Mouse (Mus musculus) G1E (cell line): ENCODE results near the gene Rcan1. TPM values are rescaled to one million over a fixed set of nuclear protein-coding genes. Genes with fewer than 3 reads are reported as not detected.

Source experiments
- ATAC-seq: 2 replicates; pipeline ENCODE4 v1.8.0; 2016; ENCODE audit warnings: mild to moderate bottlenecking; ENCODE audit not compliant: insufficient number of reproducible peaks, poor library complexity, low FRiP score, severe bottlenecking; ENCODE audit errors: extremely low read depth
- DNase-seq: peaks from one replicate; pipeline ENCODE4 v3.0.0; 2012; ENCODE audit warnings: low spot score
- H3K27me3 ChIP-seq: 2 replicates; pipeline ENCODE4 v1.6.1; 2012; ENCODE audit warnings: mild to moderate bottlenecking, low read length, inconsistent platforms; ENCODE audit not compliant: insufficient read depth
- H3K36me3 ChIP-seq: replicated peaks from 2 replicates; pipeline ENCODE3; 2012; ENCODE audit warnings: mild to moderate bottlenecking, inconsistent platforms
- H3K4me1 ChIP-seq: 2 replicates; pipeline ENCODE4 v1.6.1; 2012; ENCODE audit warnings: low read depth, low read length, inconsistent platforms, mixed read lengths; ENCODE audit not compliant: insufficient read depth
- H3K4me3 ChIP-seq: 2 replicates; pipeline ENCODE4 v1.5.1; 2012; ENCODE audit warnings: low read depth, mild to moderate bottlenecking, inconsistent platforms, low read length, moderate library complexity, mixed read lengths
- H3K9me3 ChIP-seq: replicated peaks from 2 replicates; pipeline ENCODE4 v1.6.1; 2012; ENCODE audit warnings: inconsistent platforms
- CTCF ChIP-seq: IDR thresholded peaks from 2 replicates; pipeline ENCODE4 v1.5.1; 2012; ENCODE audit warnings: low read depth, low read length, inconsistent platforms, mixed read lengths
- GATA1 ChIP-seq: IDR thresholded peaks from 2 replicates; pipeline ENCODE4 v1.6.1; 2012; ENCODE audit warnings: borderline replicate concordance, low read length, inconsistent platforms, mixed read lengths
- GATA2 ChIP-seq: IDR thresholded peaks from 2 replicates; pipeline ENCODE4 v1.6.1; 2012; ENCODE audit warnings: low read depth, low read length, inconsistent platforms, borderline replicate concordance
- POLR2AphosphoS5 ChIP-seq: IDR thresholded peaks from 2 replicates; pipeline ENCODE4 v1.6.1; 2012; ENCODE audit warnings: low read depth, low read length, inconsistent platforms; ENCODE audit not compliant: insufficient replicate concordance
- TAL1 ChIP-seq: conservative IDR thresholded peaks from 2 replicates; pipeline ENCODE4 v1.6.1; 2012; ENCODE audit warnings: low read depth, low read length, inconsistent platforms, mixed read lengths
- polyA plus RNA-seq: library from polyadenylated mRNA; stranded (reverse); fragments of >175 nt; gene quantifications from 2 replicates; pipeline ENCODE4 v1.2.3, GENCODE M21; 2012
- total RNA-seq, 2 experiments: library from RNA; stranded (forward) in 1 of 2; stranded (reverse) in 1 of 2; fragments of 200-1000 nt in 1 of 2; fragments of >200 nt in 1 of 2; fragmentation: Nextera tagmentation in 1 of 2; gene quantifications; 2 replicates each; pipeline ENCODE4 v1.2.3; 2014 to 2017

Gene Rcan1
- total and polyA plus RNA-seq, 3 experiments: 12.3 to 16.1 (median 14.2) TPM

DNA sequence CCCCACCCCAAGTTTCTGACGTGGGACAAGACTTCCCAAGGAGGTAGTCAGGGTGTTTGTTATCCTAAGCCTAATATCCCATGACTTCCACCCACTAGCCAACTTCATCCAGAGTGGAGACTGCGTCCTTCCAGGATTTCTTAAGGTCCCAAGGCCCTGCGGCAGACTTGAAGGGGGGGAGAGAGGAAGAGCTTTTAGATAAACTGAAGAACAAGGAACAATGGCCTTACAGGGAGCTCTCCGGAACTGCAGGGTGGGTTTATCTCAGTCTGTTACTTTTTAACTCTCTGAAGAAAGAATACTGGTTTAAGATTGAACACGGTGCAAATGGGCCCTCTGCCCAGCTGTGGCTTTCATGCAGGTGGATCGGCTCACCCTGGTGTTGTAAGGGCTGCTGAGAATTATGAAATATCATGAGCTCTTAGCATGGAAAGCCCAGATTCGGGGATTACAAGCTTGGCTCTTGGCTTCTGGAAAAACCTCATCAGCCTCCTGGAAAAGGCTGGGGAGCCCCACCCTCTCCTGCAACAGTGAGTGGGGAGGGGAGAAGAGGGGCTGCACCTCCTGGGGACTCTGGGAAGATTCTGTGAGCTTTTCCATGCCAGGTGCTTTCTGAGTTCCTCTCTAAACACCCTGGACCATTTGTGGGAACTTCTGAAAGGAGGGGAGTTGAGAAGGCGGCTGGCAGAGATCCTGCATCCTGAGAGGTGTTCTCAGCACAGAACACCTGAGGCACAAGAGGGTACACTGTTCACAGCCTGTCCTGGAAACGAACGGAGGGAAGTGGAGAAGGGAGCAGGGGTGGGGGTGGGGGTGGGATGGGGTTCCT is 72.7 kb downstream of the Rcan1 start:
- DNase-seq (no peak), ATAC-seq (no peak)
- peaks cover 53% of the 10 kb centered on the region for H3K36me3 ChIP-seq
- no peak overlapping the region for H3K4me3 ChIP-seq
- H3K9me3 ChIP-seq: no peaks in the 10 kb centered on the region
- 0 out of 2 replicates have a peak, but pooled peaks cover 1% of the 10 kb centered on the region for H3K4me1 ChIP-seq
- TF ChIP-seq GATA1: no peak
- peaks cover 2% of the 10 kb centered on the region; the same call in 1 of the 2 replicates for H3K27me3 ChIP-seq

DNA sequence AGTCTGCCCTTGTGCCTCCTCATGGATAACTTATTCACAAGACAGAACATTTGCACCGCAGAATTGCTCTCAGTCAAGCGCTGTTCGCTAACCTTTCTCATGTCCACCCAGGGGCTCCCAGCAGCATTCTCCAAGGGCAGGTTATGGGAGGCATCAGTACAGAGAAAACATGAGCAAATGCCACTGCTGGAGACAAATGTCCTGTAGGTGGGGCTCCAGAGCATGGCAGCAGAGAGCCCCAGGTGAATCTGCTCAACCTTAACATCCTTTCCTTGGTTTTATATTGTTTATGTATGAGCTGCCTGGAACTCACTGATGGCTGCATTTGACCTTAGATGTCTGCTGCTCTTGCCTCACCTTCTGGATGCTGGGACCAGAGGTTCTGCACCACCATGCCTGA is 76.9 kb downstream of the Rcan1 start:
- Histone ChIP-seq H3K4me1 (no peaks in the 10 kb centered on the region), H3K4me3 (no peak overlapping the region), H3K27me3 (0 out of 2 replicates have a peak, but pooled peaks cover 3% of the 10 kb centered on the region), H3K36me3 (peaks cover 71% of the 10 kb centered on the region), H3K9me3 (no peaks in the 10 kb centered on the region)
- ATAC-seq (no peak), DNase-seq (no peak)
- TF ChIP-seq CTCF (no peak), GATA1 (no peak), POLR2AphosphoS5 (no peak), GATA2 (no peak), TAL1 (no peak)

GRCm38 (mm10) chr16:92387692-92388091 is 83.0 kb downstream of the Rcan1 start:
- Histone ChIP-seq H3K4me3 (no peak overlapping the region), H3K9me3 (no peaks in the 10 kb centered on the region), H3K27me3 (peaks cover 29% of the 10 kb centered on the region), H3K36me3 (peaks cover 16% of the 10 kb centered on the region), H3K4me1 (peaks cover 17% of the 10 kb centered on the region)
- ATAC-seq (no peak), DNase-seq (no peak)
- TF ChIP-seq GATA2 (no peak), GATA1 (no peak), CTCF (no peak)

DNA sequence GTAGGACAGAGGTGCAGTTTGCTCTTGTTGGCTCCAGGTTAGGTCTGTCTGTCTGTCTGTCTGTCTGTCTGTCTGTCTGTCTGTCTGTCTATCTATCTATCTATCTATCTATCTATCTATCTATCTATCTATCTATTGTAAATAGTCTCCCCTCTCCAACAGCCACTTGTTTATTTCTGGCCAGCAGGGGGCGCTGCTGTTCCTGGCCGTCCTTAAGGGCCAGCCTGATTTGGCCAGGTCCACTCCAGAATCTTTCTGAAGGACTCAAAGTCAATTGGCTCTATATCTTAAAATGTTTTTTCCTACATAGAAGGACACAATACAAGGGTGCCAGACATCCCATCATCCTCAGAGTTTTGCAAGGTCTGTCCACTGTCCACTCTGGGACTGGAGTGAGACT is 85.6 kb downstream of the Rcan1 start:
- Histone ChIP-seq H3K36me3 (no peaks in the 10 kb centered on the region), H3K9me3 (no peaks in the 10 kb centered on the region; the same call in 1 of the 2 replicates), H3K4me3 (no peak overlapping the region), H3K27me3 (peaks cover 38% of the 10 kb centered on the region), H3K4me1 (peaks cover 17% of the 10 kb centered on the region)
- no peak for DNase-seq
- ATAC-seq: no peak
- peak; percentile 15; the same call in 1 of the 2 replicates for TF ChIP-seq CTCF
- no peak for TF ChIP-seq POLR2AphosphoS5

DNA sequence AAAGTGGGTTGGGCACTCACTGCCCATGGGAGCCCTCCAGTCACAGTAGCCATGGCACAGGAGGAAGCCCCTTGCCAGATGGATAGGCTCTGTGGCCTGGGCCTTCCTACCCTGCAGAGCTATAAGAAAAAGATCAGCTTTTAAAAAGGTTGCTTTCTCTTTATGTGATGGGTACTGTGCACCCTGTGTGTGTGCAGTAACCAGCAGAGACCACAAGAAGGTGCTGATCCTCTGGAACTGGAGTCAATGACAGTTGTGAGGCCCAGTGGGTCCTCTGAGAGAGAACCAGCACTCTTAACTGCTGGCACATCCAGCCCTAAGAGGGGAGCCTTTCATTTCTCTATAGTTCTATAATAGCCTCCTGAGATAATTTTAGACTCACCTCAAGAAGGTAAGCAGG is 87.3 kb downstream of the Rcan1 start:
- no peak for DNase-seq
- Histone ChIP-seq H3K4me3 (no peak overlapping the region), H3K4me1 (peaks cover 17% of the 10 kb centered on the region), H3K27me3 (peaks cover 47% of the 10 kb centered on the region), H3K9me3 (no peaks in the 10 kb centered on the region; the same call in 1 of the 2 replicates), H3K36me3 (no peaks in the 10 kb centered on the region)
- TF ChIP-seq POLR2AphosphoS5 (no peak), CTCF (no peak), GATA1 (no peak), TAL1 (no peak), GATA2 (no peak)
- no peak for ATAC-seq

GRCm38 (mm10) chr16:92382508-92382907 is 88.2 kb downstream of the Rcan1 start:
- Histone ChIP-seq H3K4me1 (peaks cover 22% of the 10 kb centered on the region), H3K4me3 (no peak overlapping the region), H3K27me3 (peaks cover 51% of the 10 kb centered on the region), H3K36me3 (no peaks in the 10 kb centered on the region), H3K9me3 (no peaks in the 10 kb centered on the region; the same call in 1 of the 2 replicates)
- DNase-seq: no peak
- ATAC-seq: no peak
- no peak for TF ChIP-seq TAL1
- TF ChIP-seq POLR2AphosphoS5: no peak
- TF ChIP-seq CTCF: no peak
- TF ChIP-seq GATA2: no peak
- TF ChIP-seq GATA1: no peak

DNA sequence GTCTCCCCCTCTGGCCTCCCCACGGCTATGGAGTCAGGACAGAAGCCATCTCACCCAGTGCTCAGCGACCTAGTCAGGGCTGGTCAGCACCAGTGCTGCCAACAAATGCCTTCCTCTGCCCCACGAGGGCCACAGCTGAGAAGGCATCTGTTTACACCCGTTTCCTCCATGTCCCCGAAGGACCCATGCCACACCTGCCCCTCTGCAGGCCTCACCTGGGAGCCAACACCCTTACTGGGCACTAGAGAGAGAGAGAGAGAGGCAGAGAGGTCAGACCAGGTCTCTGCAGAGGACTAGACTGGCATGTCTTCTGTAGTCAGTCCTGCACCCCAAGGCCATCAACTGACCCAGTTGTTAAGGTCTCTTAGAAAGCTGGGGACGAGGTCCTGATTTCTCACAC is 89.6 kb downstream of the Rcan1 start:
- Histone ChIP-seq H3K4me1 (peaks cover 21% of the 10 kb centered on the region), H3K27me3 (peaks cover 54% of the 10 kb centered on the region), H3K36me3 (no peaks in the 10 kb centered on the region), H3K4me3 (no peak overlapping the region), H3K9me3 (no peaks in the 10 kb centered on the region; the same call in 1 of the 2 replicates)
- no peak for TF ChIP-seq GATA2
- TF ChIP-seq CTCF: no peak
- no peak for TF ChIP-seq POLR2AphosphoS5
- no peak for TF ChIP-seq TAL1
- no peak for TF ChIP-seq GATA1
- DNase-seq: no peak
- ATAC-seq: no peak
